In genomic region chr7:49786618-49787382, GRCm38 (mm10) we compare ENCODE assay signal across 10 mouse cellular contexts. TPM values are rescaled to one million over a fixed set of nuclear protein-coding genes. Genes with fewer than 3 reads are reported as not detected.
DNase-seq lines count a peak whose midpoint lies in the region; ATAC-seq and TF ChIP-seq lines count a peak whose summit lies in the region.
"Had no signal": no experiment of that assay in that cellular context is flagged by ENCODE, and none has a peak within 500 bp of the region (broad histone marks: within the 10 kb centered on the region; RNA-seq: fewer than 3 reads in every experiment).

No protein-coding gene starts in this region.

- 58% methylated on average over 12 of the region's 12 CpGs for WGBS in forebrain, postnatal 0 days
- 65% methylated on average over 12 of the region's 12 CpGs for WGBS in midbrain, embryonic 14.5 days

- no peaks in the 10 kb centered on the region for H3K9me3 ChIP-seq in ES-E14 (ENCODE audit: control insufficient read depth, insufficient read depth, low read depth, low read length)
- H3K9me3 ChIP-seq in forebrain, postnatal 0 days (ENCODE audit: low read length) = no peaks in the 10 kb centered on the region
- H3K9me3 ChIP-seq in midbrain, embryonic 14.5 days (ENCODE audit: control insufficient read depth, low read length) = no peaks in the 10 kb centered on the region
- H3K9me3 ChIP-seq: embryonic facial prominence, embryonic 13.5 days; limb, embryonic 13.5 days had no signal

- no peak overlapping the region for H3K9ac ChIP-seq in ES-E14 (ENCODE audit: insufficient read depth, low read depth, low read length, poor library complexity, severe bottlenecking)
- H3K9ac ChIP-seq in forebrain, postnatal 0 days = no peak overlapping the region
- no peak overlapping the region for H3K9ac ChIP-seq in midbrain, embryonic 14.5 days (replicated peaks; ENCODE audit: low read length)
- H3K9ac ChIP-seq: embryonic facial prominence, embryonic 13.5 days; limb, embryonic 13.5 days had no signal

- H3K36me3 ChIP-seq in ES-E14 (ENCODE audit: control insufficient read depth, insufficient read depth, low read length, poor library complexity, severe bottlenecking) = peaks cover 47% of the 10 kb centered on the region
- peaks cover 54% of the 10 kb centered on the region for H3K36me3 ChIP-seq in forebrain, postnatal 0 days (ENCODE audit: insufficient read depth)
- peaks cover 70% of the 10 kb centered on the region for H3K36me3 ChIP-seq in midbrain, embryonic 14.5 days (ENCODE audit: control insufficient read depth, insufficient read depth, low read length)

- in situ Hi-C loops in ES-E14 (cut with MboI; ENCODE audit: low sequenced_read_pairs in 2 of 2, unreplicated experiment in 2 of 2) = no loop called here

- H3K27ac ChIP-seq in layer of hippocampus, adult 2 months = no peak overlapping the region
- H3K27ac ChIP-seq in ES-E14 (ENCODE audit: insufficient read depth, low read depth, low read length, poor library complexity, severe bottlenecking) = no peak overlapping the region
- no peak overlapping the region for H3K27ac ChIP-seq in forebrain, postnatal 0 days (ENCODE audit: low read depth, low read length)
- no peak overlapping the region for H3K27ac ChIP-seq in midbrain, embryonic 14.5 days (replicated peaks; ENCODE audit: low read depth, low read length)
- H3K27ac ChIP-seq: embryonic facial prominence, embryonic 13.5 days; limb, embryonic 13.5 days had no signal

- TF ChIP-seq POLR2A in brain, embryonic 14.5 days (IDR thresholded peaks at IDR 0.05; ENCODE audit: borderline replicate concordance, extremely low read depth, insufficient read depth, insufficient read length, poor library complexity, severe bottlenecking) = no peak

- TF ChIP-seq CTCF in layer of hippocampus, adult 2 months (conservative IDR thresholded peaks at IDR 0.05) = peak; percentile 90
- TF ChIP-seq CTCF in brain, embryonic 14.5 days (IDR thresholded peaks at IDR 0.05; ENCODE audit: borderline replicate concordance, extremely low read depth, insufficient read depth, insufficient read length) = peak; percentile 77
- TF ChIP-seq CTCF in forebrain, postnatal 0 days (IDR thresholded peaks at IDR 0.05; ENCODE audit: low read depth) = peak; percentile 72

- H3K4me1 ChIP-seq in ES-E14 (ENCODE audit: control insufficient read depth in 2 of 2, insufficient read depth in 2 of 2, low read length in 2 of 2, poor library complexity in 1 of 2) = no peaks in the 10 kb centered on the region
- no peaks in the 10 kb centered on the region for H3K4me1 ChIP-seq in forebrain, postnatal 0 days (ENCODE audit: insufficient read depth)
- no peaks in the 10 kb centered on the region for H3K4me1 ChIP-seq in midbrain, embryonic 14.5 days (ENCODE audit: control insufficient read depth, insufficient read depth, low read length)
- H3K4me1 ChIP-seq: embryonic facial prominence, embryonic 13.5 days; limb, embryonic 13.5 days had no signal

- H3K4me3 ChIP-seq in layer of hippocampus, adult 2 months = no peak overlapping the region
- H3K4me3 ChIP-seq in ES-E14 (ENCODE audit: insufficient read depth in 1 of 2, low read depth in 1 of 2, low read length in 2 of 2, poor library complexity in 1 of 2, severe bottlenecking in 1 of 2) = no peak overlapping the region
- H3K4me3 ChIP-seq in forebrain, postnatal 0 days (ENCODE audit: low read depth, low read length) = no peak overlapping the region
- H3K4me3 ChIP-seq in midbrain, embryonic 14.5 days (replicated peaks; ENCODE audit: low read depth, low read length) = no peak overlapping the region
- H3K4me3 ChIP-seq: embryonic facial prominence, embryonic 13.5 days; limb, embryonic 13.5 days had no signal

- H3K27me3 ChIP-seq in forebrain, postnatal 0 days (ENCODE audit: insufficient read depth, low read length) = no peaks in the 10 kb centered on the region
- H3K27me3 ChIP-seq in midbrain, embryonic 14.5 days (ENCODE audit: control insufficient read depth, insufficient read depth, low read length) = no peaks in the 10 kb centered on the region
- H3K27me3 ChIP-seq: embryonic facial prominence, embryonic 13.5 days; limb, embryonic 13.5 days had no signal

- peak; percentile 62 for ATAC-seq in forebrain, postnatal 0 days
- ATAC-seq in midbrain, embryonic 14.5 days (ENCODE audit: low FRiP score, low TSS enrichment) = no peak; the same call in 1 of the 2 replicates

- H3K4me2 ChIP-seq in forebrain, postnatal 0 days (ENCODE audit: low read depth) = no peak overlapping the region
- H3K4me2 ChIP-seq in midbrain, embryonic 14.5 days (ENCODE audit: low read length) = no peak overlapping the region
- H3K4me2 ChIP-seq: embryonic facial prominence, embryonic 13.5 days; limb, embryonic 13.5 days had no signal

- peak in 1 of 2 experiments; percentile 64 for DNase-seq in layer of hippocampus, adult 2 months (ENCODE audit: low spot score in 2 of 2)
- DNase-seq in layer of hippocampus, adult 9-11 months = no peak
- DNase-seq in ES-E14 (ENCODE audit: low read depth, low spot score) = peak; percentile 55
- DNase-seq in brain, embryonic 14.5 days (ENCODE audit: low read depth) = peak; percentile 93
- DNase-seq in forebrain, postnatal 0 days = peak; percentile 83
- DNase-seq in kidney, postnatal 10 days = peak; percentile 90
- DNase-seq in midbrain, embryonic 14.5 days = peak; percentile 87
- peak; percentile 81 for DNase-seq in thymus, postnatal 4 days

TF ChIP-seq in ES-E14, 5 proteins besides CTCF, POLR2A, EP300 and RAD21:
- TF ChIP-seq MAFK (IDR thresholded peaks at IDR 0.05; ENCODE audit: insufficient read depth, low read depth, low read length) = no peak
- TF ChIP-seq ZNF384 (IDR thresholded peaks at IDR 0.05; ENCODE audit: low read depth, low read length) = no peak
- TF ChIP-seq CHD2 (IDR thresholded peaks at IDR 0.05; ENCODE audit: low read depth, low read length) = no peak
- no peak for TF ChIP-seq ZC3H11A (IDR thresholded peaks at IDR 0.05; ENCODE audit: borderline replicate concordance, low read depth, low read length)
- TF ChIP-seq HCFC1 (IDR thresholded peaks at IDR 0.05; ENCODE audit: borderline replicate concordance, insufficient read depth, low read length) = no peak

RNA-seq across cellular contexts. Expression of gene Prmt3, which starts 8.7 kb away (rescaled TPM):
- total RNA-seq in layer of hippocampus, adult 2 months (2021) = 10 to 100 TPM; 33.5 to 35.0 TPM
- total RNA-seq in ES-E14 (2012; rRNA removed) = 61.0 and 64.8 TPM in 2 replicates
- polyA plus RNA-seq in brain, embryonic 14.5 days (2012; rRNA removed) = 38.7 and 41.1 TPM in 2 replicates
- 55.5 and 60.6 TPM in 2 replicates for total RNA-seq in forebrain, postnatal 0 days (2014; rRNA removed)
- 41.4 and 42.3 TPM in 2 replicates for polyA plus RNA-seq in forebrain, postnatal 0 days (2015; fragmentation: Nextera tagmentation; extraction: Ambion mirVana)
- 47.6 and 60.8 TPM in 2 replicates for polyA plus RNA-seq in midbrain, embryonic 14.5 days (2014; fragmentation: Nextera tagmentation; extraction: Ambion mirVana)

RNA-seq across cellular contexts. Expression of gene Htatip2, which starts 27.9 kb away (rescaled TPM):
- 10 to 100 TPM; 10.9 to 12.5 TPM for total RNA-seq in layer of hippocampus, adult 2 months (2021)
- 1.2 and 2.8 TPM in 2 replicates for total RNA-seq in ES-E14 (2012; rRNA removed)
- polyA plus RNA-seq in brain, embryonic 14.5 days (2012; rRNA removed) = 1.3 and 1.5 TPM in 2 replicates
- 1.1 and 1.6 TPM in 2 replicates for total RNA-seq in forebrain, postnatal 0 days (2014; rRNA removed)
- polyA plus RNA-seq in forebrain, postnatal 0 days (2015; fragmentation: Nextera tagmentation; extraction: Ambion mirVana) = 4.7 and 5.5 TPM in 2 replicates
- 2.2 and 2.7 TPM in 2 replicates for polyA plus RNA-seq in midbrain, embryonic 14.5 days (2014; fragmentation: Nextera tagmentation; extraction: Ambion mirVana)
